Mouse (Mus musculus) MEL (cell line): Measurements from ENCODE around the gene Ppm1e. TPM values are rescaled to one million over a fixed set of nuclear protein-coding genes. Genes with fewer than 3 reads are reported as not detected.

Experiments
- DNase-seq: peaks from one replicate; pipeline ENCODE4 v3.0.0; 2011; ENCODE audit warnings: low read depth, low spot score
- H3K27ac ChIP-seq: 2 replicates; pipeline ENCODE4 v1.5.1; 2012; ENCODE audit warnings: low read depth, mild to moderate bottlenecking, control low read depth, low read length, moderate library complexity; ENCODE audit not compliant: control insufficient read depth
- H3K27me3 ChIP-seq, 2 experiments: fragments of 150-350 bp in 1 of 2; sonication (generic) in 1 of 2; 2 replicates each; pipeline ENCODE4 v1.6.1; 2012; ENCODE audit warnings: low read length in 2 of 2, mild to moderate bottlenecking in 2 of 2, improper control_type of control experiment in 1 of 2, moderate library complexity in 1 of 2; ENCODE audit not compliant: insufficient read depth in 2 of 2, control insufficient read depth in 1 of 2
- H3K36me3 ChIP-seq, 2 experiments: 2 replicates each; pipeline ENCODE4 v1.6.1; 2012 to 2014; ENCODE audit warnings: low read length in 2 of 2, improper control_type of control experiment in 1 of 2, inconsistent platforms in 1 of 2, mild to moderate bottlenecking in 1 of 2; ENCODE audit not compliant: insufficient read depth in 2 of 2, control insufficient read depth in 1 of 2
- H3K4me1 ChIP-seq, 2 experiments: fragments of 150-350 bp in 1 of 2; sonication (generic) in 1 of 2; 2 replicates each; pipeline ENCODE4 v1.6.1; 2012; ENCODE audit warnings: low read length in 2 of 2, improper control_type of control experiment in 1 of 2, mild to moderate bottlenecking in 1 of 2; ENCODE audit not compliant: insufficient read depth in 2 of 2, control insufficient read depth in 1 of 2
- H3K4me3 ChIP-seq, 2 experiments: fragments of 150-350 bp in 1 of 2; sonication (generic) in 1 of 2; 2 replicates each; pipeline ENCODE4 v1.5.1; 2012; ENCODE audit warnings: low read depth in 2 of 2, low read length in 2 of 2, mild to moderate bottlenecking in 2 of 2, moderate library complexity in 2 of 2, control low read depth in 1 of 2, improper control_type of control experiment in 1 of 2; ENCODE audit not compliant: control insufficient read depth in 1 of 2, insufficient read depth in 1 of 2
- H3K79me2 ChIP-seq: 2 replicates; pipeline ENCODE4 v1.6.1; 2012; ENCODE audit warnings: mild to moderate bottlenecking, low read length, moderate library complexity; ENCODE audit not compliant: control insufficient read depth, poor library complexity, insufficient read depth
- H3K9ac ChIP-seq: 2 replicates; pipeline ENCODE4 v1.6.1; 2012; ENCODE audit warnings: low read depth, mild to moderate bottlenecking, control low read depth, low read length, moderate library complexity; ENCODE audit not compliant: control insufficient read depth, poor library complexity, severe bottlenecking
- H3K9me3 ChIP-seq: fragments of 150-350 bp; sonication (generic); replicated peaks from 2 replicates; pipeline ENCODE4 v1.6.1; 2012; ENCODE audit warnings: mild to moderate bottlenecking, low read length, improper control_type of control experiment, moderate library complexity; ENCODE audit not compliant: insufficient read depth
- CHD1 ChIP-seq: IDR thresholded peaks from 2 replicates; pipeline ENCODE4 v1.6.1; 2012; ENCODE audit warnings: low read depth, mild to moderate bottlenecking, inconsistent platforms, low read length, improper control_type of control experiment
- CTCF ChIP-seq, 3 experiments: IDR thresholded peaks in 2 of 3; conservative IDR thresholded peaks in 1 of 3; 2 replicates each; pipeline ENCODE4 v1.5.1; 2011 to 2012; ENCODE audit warnings: low read length in 3 of 3, low read depth in 2 of 3, mild to moderate bottlenecking in 2 of 3, improper control_type of control experiment in 1 of 3, inconsistent platforms in 1 of 3, mixed read lengths in 1 of 3, moderate library complexity in 1 of 3; ENCODE audit not compliant: control insufficient read depth in 1 of 3, insufficient read depth in 1 of 3, poor library complexity in 1 of 3, severe bottlenecking in 1 of 3
- E2F4 ChIP-seq: IDR thresholded peaks from 2 replicates; pipeline ENCODE4 v1.6.1; 2011; ENCODE audit warnings: low read depth, low read length, improper control_type of control experiment, borderline replicate concordance
- ELF1 ChIP-seq: IDR thresholded peaks from 2 replicates; pipeline ENCODE4 v1.6.1; 2014; ENCODE audit warnings: low read depth, mild to moderate bottlenecking, inconsistent platforms, low read length, improper control_type of control experiment, moderate library complexity
- GABPA ChIP-seq: IDR thresholded peaks from 2 replicates; pipeline ENCODE4 v1.6.1; 2012; ENCODE audit warnings: low read depth, mild to moderate bottlenecking, inconsistent platforms, low read length, improper control_type of control experiment, moderate library complexity
- GATA1 ChIP-seq: IDR thresholded peaks from 2 replicates; pipeline ENCODE4 v1.6.1; 2011; ENCODE audit warnings: low read depth, low read length, improper control_type of control experiment
- KAT2A ChIP-seq: conservative IDR thresholded peaks from 2 replicates; pipeline ENCODE4 v1.6.1; 2012; ENCODE audit warnings: low read depth, low read length, improper control_type of control experiment, inconsistent platforms
- MAFK ChIP-seq: IDR thresholded peaks from 2 replicates; pipeline ENCODE4 v1.6.1; 2011; ENCODE audit warnings: low read depth, mild to moderate bottlenecking, low read length, improper control_type of control experiment, borderline replicate concordance
- MAX ChIP-seq: IDR thresholded peaks from 2 replicates; pipeline ENCODE4 v1.6.1; 2011; ENCODE audit warnings: low read length, improper control_type of control experiment
- MAZ ChIP-seq: IDR thresholded peaks from 2 replicates; pipeline ENCODE4 v1.6.1; 2012; ENCODE audit warnings: low read depth, mild to moderate bottlenecking, inconsistent platforms, low read length, improper control_type of control experiment
- MXI1 ChIP-seq: IDR thresholded peaks from 2 replicates; pipeline ENCODE4 v1.6.1; 2011; ENCODE audit warnings: mild to moderate bottlenecking, low read depth, low read length, improper control_type of control experiment
- MYC ChIP-seq: IDR thresholded peaks from 2 replicates; pipeline ENCODE4 v1.6.1; 2011; ENCODE audit warnings: low read depth, mild to moderate bottlenecking, low read length, improper control_type of control experiment, moderate library complexity
- NELFE ChIP-seq: IDR thresholded peaks from 2 replicates; pipeline ENCODE4 v1.6.1; 2011; ENCODE audit warnings: low read depth, low read length, improper control_type of control experiment
- POLR2AphosphoS2 ChIP-seq: IDR thresholded peaks from 2 replicates; pipeline ENCODE4 v1.6.1; 2011; ENCODE audit warnings: low read length, improper control_type of control experiment
- POLR2AphosphoS5 ChIP-seq: IDR thresholded peaks from 2 replicates; pipeline ENCODE4 v1.6.1; 2012; ENCODE audit warnings: low read depth, borderline replicate concordance, mild to moderate bottlenecking, inconsistent platforms, low read length, moderate library complexity, mixed read lengths
- RAD21 ChIP-seq: IDR thresholded peaks from 2 replicates; pipeline ENCODE4 v1.6.1; 2011; ENCODE audit warnings: mild to moderate bottlenecking, low read depth, low read length, improper control_type of control experiment
- RCOR1 ChIP-seq: IDR thresholded peaks from 2 replicates; pipeline ENCODE4 v1.6.1; 2012; ENCODE audit warnings: low read depth, mild to moderate bottlenecking, inconsistent platforms, low read length, improper control_type of control experiment
- TBP ChIP-seq: IDR thresholded peaks from 2 replicates; pipeline ENCODE4 v1.8.0; 2011; ENCODE audit warnings: low read depth, low read length, improper control_type of control experiment
- TCF12 ChIP-seq: IDR thresholded peaks from 2 replicates; pipeline ENCODE4 v1.6.1; 2014; ENCODE audit warnings: low read depth, mild to moderate bottlenecking, inconsistent platforms, low read length, improper control_type of control experiment, moderate library complexity
- ZC3H11A ChIP-seq: IDR thresholded peaks from 2 replicates; pipeline ENCODE4 v1.6.1; 2012; ENCODE audit warnings: low read depth, mild to moderate bottlenecking, inconsistent platforms, low read length, improper control_type of control experiment
- ZKSCAN1 ChIP-seq: IDR thresholded peaks from 2 replicates; pipeline ENCODE4 v1.6.1; 2012; ENCODE audit warnings: low read depth, mild to moderate bottlenecking, inconsistent platforms, low read length, improper control_type of control experiment, moderate library complexity
- ZNF384 ChIP-seq: IDR thresholded peaks from 2 replicates; pipeline ENCODE4 v1.6.1; 2012; ENCODE audit warnings: low read depth, mild to moderate bottlenecking, inconsistent platforms, low read length, improper control_type of control experiment
- polyA plus RNA-seq, 2 experiments: library from polyadenylated mRNA; stranded (reverse) in 1 of 2; unstranded in 1 of 2; fragments of >175 nt in 1 of 2; fragments of >200 nt in 1 of 2; gene quantifications; 2 replicates each; pipeline versions ENCODE4 v1.2.1 to v1.2.4; 2012; ENCODE audit warnings: low replicate concordance in 2 of 2, low read depth in 1 of 2; ENCODE audit not compliant: insufficient read length in 2 of 2, insufficient read depth in 1 of 2, missing spikeins in 1 of 2
- total RNA-seq: library from RNA; depleted of rRNA; stranded (reverse); fragments of 300-350 nt; gene quantifications from 2 replicates; pipeline ENCODE4 v1.2.3, GENCODE M21; 2012

The Ppm1e gene
- total and polyA plus RNA-seq, 3 experiments: 1.3 to 2.8 TPM; not detected in 1

DNA sequence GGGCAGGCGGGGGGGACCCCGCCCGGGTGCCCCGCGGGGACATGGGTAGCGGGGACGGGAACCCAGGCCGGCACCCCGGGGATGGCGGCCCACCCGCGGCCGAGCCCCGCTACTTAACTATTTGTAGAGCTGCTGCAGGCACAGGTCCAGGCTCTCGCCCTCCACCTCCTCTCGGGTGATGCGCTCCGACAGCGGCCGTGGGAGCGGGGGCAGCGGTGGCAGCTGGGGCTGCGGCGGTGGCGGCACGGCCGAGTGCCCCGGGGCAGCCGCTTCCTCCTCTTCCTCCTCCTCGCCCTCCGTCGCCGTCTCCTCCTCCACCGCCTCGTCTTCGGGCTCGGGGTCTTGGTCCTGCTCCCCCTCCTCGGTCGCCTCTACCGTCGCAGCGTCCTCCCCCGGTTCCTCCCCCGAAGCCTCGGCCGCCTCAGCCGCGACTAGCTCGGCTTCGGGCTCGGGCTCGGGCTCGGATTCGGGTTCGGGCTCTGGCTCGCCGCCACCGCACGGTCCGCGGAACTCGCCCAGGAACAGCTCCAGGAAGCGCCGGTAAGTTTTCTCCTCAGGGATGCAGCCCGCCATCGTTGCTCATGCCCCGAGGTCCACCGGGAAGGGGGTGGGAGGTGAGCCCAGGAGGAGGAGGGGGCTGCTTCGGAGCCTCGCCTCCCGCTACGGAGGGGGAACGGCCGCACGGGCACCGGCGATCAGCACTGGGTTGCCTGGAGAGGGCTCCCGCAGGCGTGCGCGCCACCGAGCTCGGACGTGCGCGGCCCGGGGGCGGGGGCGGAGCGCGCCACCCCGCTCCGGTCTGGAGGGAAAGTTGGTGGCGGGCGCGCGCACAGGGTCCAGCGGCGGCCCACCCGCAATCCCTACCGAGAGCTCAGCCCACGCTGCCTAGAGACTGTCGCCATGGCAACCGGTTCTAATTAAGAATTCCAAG lies at the start of gene Ppm1e (continued):
- TF ChIP-seq GABPA (no peak), MXI1 (peak; percentile 54), MAFK (no peak)
- TF ChIP-seq, all 39 proteins: peak for 11

DNA sequence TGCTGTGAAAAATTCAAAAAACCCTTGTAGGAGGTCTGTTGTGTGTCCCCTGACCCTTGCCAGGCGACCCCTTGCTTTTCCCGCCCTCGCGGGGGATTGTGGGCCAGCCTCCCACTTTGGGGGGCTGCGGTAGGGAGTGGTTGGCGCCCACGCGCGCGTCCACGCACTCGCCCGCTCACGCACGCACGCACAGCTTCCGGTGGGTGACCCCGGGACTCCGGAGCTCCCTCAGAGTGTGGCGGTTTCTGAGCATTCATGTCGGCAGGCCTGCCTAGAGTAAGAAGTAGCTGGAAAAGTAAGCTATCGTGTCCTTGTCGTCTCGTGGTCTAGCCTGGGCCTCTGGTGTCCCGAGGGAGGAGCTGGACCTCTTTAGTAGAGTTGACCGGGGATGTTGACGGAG lies 46.1 kb upstream of the Ppm1e start, which contains the start of the genes Rad51c and Tex14:
Rad51c (minus strand) TSS at position 79 of the 400 bp plus-strand sequence.
Tex14 (plus strand) TSS at position 190 of the 400 bp plus-strand sequence.
- peak within 1 kb of the TSS; percentile 90 for H3K9ac ChIP-seq
- no peaks in the 10 kb centered on the region for H3K9me3 ChIP-seq
- DNase-seq: no peak
- H3K36me3 ChIP-seq: peaks cover 0 to 6% of the 10 kb centered on the region in 2 experiments; a peak in 2 of 4 replicates
- peaks cover 0 to 9% of the 10 kb centered on the region in 2 experiments; a peak in 2 of 4 replicates for H3K4me1 ChIP-seq
- peak within 1 kb of the TSS; percentile 90 for H3K27ac ChIP-seq
- no peaks in the 10 kb centered on the region for H3K27me3 ChIP-seq
- TF ChIP-seq CHD1 (no peak), MAZ (no peak), ZNF384 (no peak), ZC3H11A (no peak), ELF1 (no peak), TBP (no peak), E2F4 (no peak), RCOR1 (no peak), KAT2A (no peak), TCF12 (no peak), MYC (no peak), ZKSCAN1 (no peak), MAX (no peak), GATA1 (no peak), POLR2AphosphoS2 (no peak), CTCF (IDR thresholded peaks at IDR 0.05 in 2 of 3, conservative IDR thresholded peaks at IDR 0.05 in 1 of 3; ENCODE audit: control insufficient read depth in 1 of 3, insufficient read depth in 1 of 3, low read depth in 2 of 3, low read length in 3 of 3, poor library complexity in 1 of 3, severe bottlenecking in 1 of 3) (no peak), RAD21 (no peak), MAFK (no peak), NELFE (no peak), POLR2AphosphoS5 (no peak)
- peaks cover 4% of the 10 kb centered on the region; the same call in 1 of the 2 replicates for H3K79me2 ChIP-seq
- H3K4me3 ChIP-seq: peak within 1 kb of the TSS; percentile 64 to 84
